Mouse (Mus musculus) erythroblast, adult 5-6 weeks (primary cell): ENCODE results near the gene Mogs. TPM values are rescaled to one million over a fixed set of nuclear protein-coding genes. Genes with fewer than 3 reads are reported as not detected.
"Not testable (repeated sequence)": the region's sequence is repeated elsewhere in the genome, so short reads cannot be mapped to it uniquely, and the experiment has no call there.

Source experiments
- ATAC-seq: replicated peaks from 2 replicates; pipeline ENCODE4 v1.8.0; 2016; ENCODE audit warnings: moderate number of reproducible peaks, mild to moderate bottlenecking, moderate TSS enrichment, inconsistent platforms; ENCODE audit not compliant: poor library complexity, low FRiP score, severe bottlenecking
- total RNA-seq, 2 experiments: library from RNA; stranded (forward) in 1 of 2; stranded (reverse) in 1 of 2; fragments of 150-400 nt in 1 of 2; fragments of 200-764, 138-1000 nt in 1 of 2; gene quantifications; 2 replicates each; pipeline versions ENCODE4 v1.2.3 to v1.2.4; 2015 to 2017; ENCODE audit warnings: low replicate concordance in 2 of 2

Mogs gene
- total RNA-seq, 2 experiments from 2014 or later, result 5.8 to 13.8 TPM

DNA sequence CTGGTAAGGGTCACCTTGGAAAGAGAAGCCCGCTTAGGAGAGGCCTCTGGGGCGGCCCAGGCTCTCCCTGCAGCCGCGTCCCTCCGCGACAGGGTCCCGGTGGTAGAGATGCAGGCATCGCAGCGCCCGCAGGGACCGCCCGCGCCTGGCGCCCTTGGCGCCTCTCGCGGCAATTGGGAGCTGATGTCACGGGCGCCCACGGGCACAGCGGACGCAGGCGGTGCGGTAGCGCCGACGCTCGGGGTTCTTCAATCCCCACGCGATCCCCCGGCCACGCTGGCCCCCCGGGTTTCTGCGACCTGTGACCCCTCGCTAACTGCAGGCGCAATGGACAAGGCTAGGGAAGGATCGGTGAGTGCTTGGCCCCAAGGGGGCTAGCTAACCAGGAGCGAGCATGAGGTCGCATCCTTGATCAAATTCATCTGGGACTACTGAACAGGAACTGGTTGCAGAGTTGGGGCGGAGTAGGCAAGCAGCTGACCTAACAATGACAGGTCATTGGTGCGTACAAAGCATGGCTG, 27.0 kb downstream of the Mogs start:
- ATAC-seq, result no peak

DNA sequence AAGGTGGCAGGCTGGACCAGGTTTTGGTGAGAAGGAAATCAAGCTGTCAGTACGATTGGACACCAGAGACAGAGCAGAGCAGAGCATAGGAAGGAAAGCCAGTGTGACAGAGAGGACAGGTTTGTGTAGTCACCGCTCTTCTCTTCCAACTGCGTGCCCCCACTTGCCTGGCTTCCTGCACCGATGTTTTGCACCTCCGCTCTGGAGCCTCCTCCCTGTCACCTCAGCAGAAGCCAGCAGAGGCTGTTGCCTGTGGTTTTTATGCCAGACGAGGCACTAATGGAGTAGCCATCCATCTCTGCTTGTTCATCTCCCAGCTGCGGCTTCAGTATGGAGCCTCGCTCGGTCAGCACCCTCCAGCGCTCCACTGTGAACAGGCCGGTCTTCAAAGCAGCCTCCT, 27.6 kb downstream of the Mogs start:
- ATAC-seq, result no peak

DNA sequence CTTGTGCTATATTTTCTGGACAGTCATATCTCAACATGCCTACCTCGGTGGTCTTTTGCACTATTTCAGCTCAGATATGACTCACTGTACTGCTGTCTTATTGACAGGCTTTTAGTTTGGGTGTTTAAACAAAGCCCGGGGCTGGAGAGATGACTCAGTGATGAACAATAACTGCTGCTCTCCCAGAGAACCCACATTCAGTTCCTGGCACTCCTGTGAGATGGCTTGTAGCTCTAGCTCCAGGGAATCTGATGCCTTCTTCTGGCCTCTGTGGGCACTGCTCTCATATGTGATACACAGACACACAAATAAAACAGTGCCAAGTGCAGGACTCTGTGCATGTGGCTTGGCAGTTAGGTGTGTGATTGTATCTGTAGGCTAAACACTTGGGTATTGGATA, 29.9 kb downstream of the Mogs start:
- no peak for ATAC-seq

DNA sequence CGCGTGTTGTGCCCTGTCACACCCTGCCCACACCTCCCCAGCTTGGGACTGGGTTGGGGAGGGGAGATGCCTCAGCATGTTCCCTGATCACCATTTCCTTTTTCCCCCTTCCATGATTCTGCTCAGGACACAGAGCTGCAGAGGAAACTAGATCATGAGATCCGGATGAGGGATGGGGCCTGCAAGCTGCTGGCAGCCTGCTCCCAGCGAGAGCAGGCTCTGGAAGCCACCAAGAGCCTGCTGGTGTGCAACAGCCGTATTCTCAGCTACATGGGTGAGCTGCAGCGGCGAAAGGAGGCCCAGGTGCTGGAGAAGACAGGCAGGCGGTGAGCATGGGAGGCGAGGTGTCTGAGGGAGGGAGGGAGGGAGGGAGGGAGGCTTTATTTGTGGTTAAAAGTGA, 30.5 kb downstream of the Mogs start:
- no peak for ATAC-seq

DNA sequence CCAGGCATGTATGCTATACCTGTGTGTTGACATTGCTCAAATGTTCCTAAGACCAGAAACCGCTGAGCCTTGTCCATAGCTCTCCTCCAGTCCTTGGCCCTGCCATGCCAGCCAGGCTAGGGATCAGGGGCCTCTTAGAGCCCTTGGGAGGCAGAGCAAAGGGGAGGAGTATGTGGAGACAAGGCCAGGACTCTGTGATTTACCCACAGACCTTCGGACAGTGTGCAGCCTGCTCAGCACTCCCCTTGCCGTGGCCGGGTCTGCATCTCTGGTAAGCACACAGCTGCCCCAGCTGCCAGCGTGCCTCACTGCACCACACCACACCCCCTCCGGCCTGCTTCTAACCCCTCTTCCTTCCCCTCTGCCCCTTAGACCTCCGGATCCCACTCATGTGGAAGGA, 32.0 kb downstream of the Mogs start:
- no peak for ATAC-seq

DNA sequence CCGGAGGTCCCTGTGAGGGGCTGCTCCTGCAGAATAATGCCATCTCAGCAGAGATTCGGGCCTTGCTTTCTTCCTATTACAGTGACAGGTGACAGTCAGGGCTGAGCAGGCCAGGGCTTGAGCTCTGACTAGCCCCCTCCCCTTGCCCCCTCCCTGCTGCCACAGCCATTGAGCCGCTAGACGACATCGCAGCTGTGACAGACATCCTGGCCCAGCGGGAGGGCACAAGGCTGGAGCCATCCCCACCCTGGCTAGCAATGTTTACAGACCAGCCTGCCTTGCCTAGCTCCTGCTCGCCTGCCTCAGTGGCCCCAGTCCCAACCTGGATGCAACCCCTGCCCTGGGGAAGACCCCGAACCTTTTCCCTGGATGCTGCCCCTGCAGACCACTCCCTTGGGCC, 36.4 kb downstream of the Mogs start:
- no peak for ATAC-seq

DNA sequence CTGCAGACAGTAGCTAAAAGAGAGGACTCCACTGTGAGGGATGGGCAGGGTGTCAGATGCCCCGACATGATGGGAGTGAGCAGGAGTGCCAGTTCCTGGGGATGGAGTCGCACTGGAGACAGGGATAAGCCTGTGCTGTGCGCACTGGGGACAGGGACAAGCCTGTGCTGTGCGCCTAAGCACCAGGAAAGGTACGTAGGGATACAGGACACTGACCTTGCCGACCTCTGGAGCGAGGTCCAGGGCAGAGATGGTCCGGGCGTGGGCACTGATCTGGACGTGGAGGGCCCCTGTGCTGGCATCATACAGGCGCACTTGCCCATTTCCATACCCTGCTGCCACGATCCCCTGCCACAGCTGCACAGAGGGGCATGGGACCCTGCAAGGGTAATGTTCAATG, 37.7 kb downstream of the Mogs start:
- no peak for ATAC-seq

DNA sequence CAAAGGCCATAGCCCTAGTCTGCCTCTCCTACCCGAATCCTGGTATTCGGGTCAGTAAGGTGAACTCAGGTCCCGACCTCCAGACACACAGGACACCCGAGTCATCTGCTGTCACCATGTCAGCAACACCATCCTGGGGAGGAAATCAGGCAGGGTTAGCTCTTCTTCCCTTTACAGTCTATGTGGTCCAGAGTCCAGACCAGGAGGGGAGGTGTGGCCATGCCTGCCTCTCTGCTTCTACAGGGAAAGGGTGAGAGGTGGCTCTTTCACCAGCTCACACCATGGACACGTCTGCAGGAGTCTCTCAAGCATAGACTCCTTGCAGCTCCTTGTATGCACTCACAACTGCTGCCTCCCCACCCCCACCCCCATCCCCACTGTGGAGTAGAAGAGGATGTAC, 38.2 kb downstream of the Mogs start:
- no peak for ATAC-seq

DNA sequence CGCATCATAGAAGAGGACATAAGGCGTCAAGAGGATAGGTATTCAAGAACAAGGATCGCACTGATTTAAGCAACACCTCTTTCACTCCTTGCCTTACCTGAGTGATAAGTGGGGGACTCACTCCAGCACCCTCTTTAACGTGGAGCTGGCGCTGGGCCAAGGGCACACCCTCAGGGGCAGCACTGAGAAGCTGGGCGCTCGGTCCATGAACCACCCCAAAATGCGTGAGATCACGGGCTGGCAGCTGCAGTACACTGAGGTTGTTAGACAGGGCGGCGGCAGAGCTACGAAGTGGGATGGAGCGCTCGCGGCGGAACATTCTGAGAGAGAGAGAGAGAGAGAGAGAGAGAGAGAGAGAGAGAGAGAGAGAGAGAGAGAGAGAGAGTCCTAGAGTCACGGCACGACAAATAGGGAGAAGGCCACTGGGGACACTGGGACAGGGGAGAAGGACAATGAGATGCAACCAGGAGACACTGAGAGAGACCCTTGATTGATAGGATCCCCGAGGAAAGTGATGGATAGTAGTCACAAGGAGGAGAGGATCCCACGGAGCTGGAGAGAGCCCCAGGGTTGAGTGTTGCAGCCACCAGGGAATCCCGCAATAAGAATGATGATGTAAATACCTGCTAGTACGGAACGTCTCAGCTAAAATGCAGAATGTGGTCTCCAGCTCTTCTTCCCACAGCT, 40.4 kb downstream of the Mogs start:
- ATAC-seq, result no peak

DNA sequence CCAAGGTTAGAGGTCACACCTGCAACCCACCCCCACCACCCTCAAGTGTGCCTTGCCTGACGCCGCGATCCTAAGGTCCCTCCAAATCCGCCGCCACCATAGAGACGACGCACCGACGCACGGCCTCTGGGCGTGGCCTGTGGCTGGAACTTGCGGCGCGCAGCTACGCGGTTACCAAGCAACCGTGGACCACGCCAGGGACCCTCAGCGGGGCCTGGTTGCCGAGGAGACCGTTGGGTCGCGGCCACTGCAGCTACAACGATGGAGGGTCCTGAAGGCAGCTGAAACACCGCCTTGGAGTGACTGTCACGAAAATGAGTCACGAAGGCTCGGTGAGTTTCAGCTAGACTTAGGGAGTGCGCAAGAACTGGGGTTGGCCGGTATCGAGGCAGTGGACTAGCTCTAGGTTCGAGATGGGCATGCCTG, 41.0 kb downstream of the Mogs start, which contains the start of the genes Wdr54 and 1700003E16Rik:
Wdr54 (minus strand) TSS at position 139 of the 426 bp plus-strand sequence.
1700003E16Rik (plus strand) TSS at position 146 of the 426 bp plus-strand sequence.
- ATAC-seq, result no peak

DNA sequence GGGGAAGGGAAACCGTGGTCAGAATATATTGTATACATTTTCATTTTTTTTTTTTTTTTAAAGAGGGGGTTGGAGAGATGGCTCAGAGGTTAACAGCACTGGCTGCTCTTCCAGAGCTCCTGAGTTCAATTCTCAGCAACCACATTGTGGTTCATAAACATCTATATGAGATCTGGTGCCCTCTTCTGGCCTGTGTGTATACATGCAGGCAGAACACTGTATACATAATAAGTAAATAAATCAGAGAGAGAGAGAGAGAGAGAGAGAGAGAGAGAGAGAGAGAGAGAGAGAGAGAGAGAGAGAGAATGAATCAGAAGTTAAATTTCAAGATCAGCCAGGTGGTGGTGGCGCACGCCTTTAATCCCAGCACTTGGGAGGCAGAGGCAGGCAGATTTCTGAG, 44.2 kb downstream of the Mogs start:
- not testable (repeated sequence) for ATAC-seq

DNA sequence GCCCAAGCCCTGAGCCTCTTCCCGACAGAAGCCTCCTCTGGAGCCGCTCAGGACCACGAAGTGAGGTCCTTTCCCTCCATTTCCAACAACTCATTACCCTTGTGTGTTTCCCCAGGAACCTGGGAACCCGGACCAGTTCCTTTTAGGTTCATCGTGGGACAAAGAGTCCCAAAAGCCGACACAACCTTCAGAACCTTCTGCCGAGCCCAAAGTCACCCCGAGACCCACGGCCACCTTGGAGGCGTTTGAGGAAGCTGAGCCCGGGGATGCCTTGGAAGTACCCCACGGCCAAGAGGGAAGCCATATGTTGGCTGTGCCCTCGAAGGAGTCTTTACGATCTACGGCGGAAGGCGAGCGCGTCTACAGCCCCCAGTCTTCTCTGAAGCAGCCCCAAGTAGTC, 46.1 kb downstream of the Mogs start:
- ATAC-seq, result no peak

DNA sequence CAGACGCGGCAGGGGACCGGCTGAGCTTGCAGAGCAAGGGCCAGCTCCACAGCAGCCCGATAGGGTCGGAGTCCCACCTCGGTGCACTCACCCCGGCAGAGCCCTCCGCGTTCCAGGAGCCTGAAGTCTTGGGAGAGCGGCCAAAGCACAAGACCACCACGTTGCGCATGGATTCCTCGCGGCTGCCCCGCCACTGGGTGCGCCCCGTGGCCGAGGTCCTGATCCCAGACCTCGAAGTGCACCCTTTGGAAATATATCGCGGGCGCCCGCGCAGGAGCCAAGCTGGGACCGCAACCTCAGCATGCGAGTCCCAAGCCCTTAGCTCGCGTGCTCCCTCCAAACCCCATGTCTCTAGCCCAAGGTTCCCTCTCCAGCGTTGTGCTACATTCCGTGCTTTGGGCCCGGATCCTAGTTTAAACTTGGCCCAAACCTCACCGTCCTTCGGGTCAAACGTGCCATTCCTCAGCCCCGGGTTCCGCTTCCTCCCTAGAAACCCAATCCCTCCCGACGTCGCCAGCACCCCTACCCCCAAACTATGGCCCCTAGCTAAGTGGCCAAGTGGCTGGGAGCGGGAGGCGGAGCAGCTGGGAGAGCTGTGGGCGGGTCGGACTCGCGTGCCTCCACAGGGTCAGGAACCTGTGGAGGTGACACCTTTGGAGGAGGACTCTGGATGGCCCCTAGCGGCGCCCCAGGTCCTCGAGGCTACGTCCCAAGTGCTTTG, 46.8 kb downstream of the Mogs start:
- no peak for ATAC-seq

DNA sequence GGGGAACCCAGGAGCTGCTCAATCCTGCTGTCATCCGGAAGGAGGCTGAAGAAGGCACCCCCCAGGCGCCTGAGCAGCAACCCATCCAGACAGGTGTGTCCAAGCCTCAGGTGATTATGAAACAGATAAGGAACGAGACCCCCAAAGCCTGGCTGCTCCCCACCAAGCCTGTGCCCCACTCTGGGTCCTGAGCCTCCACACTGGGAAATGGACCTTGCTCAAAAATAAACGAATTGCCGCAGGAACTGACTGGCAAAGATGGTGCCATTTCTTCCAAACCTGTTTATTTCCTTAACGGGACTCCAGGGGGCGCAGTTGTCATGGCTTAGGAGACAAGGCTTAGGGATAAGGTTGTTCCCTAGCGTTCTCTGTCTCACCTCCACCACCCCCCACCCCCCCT, 47.4 kb downstream of the Mogs start:
- no peak for ATAC-seq

DNA sequence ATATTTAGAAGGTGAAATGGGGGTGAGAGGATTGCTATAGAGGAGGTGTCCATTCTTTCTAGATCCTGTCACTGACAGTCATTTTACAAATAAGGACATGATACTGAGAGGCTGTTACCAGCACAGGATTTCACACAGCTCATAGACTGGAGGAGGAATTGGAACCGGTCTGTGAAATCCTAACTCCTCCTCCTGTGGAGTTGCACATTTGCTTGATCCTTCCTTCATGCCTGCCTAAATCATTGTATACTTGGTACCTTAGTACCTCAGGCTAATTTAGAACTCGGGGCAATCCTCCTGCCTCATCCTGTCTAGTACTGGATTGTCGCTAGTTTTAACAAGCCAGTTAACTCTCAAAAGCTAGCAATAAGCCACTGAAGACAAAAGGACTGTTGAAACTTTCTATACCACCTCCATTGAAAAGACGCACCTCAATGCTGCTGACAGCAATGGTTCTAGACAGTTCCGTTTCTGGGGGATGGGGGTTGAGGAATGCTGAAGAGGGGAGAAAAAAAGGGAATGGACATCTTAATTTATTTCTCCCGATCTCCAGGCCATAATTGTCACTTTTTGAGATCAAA, 49.8 kb downstream of the Mogs start:
- ATAC-seq, result peak; percentile 44

DNA sequence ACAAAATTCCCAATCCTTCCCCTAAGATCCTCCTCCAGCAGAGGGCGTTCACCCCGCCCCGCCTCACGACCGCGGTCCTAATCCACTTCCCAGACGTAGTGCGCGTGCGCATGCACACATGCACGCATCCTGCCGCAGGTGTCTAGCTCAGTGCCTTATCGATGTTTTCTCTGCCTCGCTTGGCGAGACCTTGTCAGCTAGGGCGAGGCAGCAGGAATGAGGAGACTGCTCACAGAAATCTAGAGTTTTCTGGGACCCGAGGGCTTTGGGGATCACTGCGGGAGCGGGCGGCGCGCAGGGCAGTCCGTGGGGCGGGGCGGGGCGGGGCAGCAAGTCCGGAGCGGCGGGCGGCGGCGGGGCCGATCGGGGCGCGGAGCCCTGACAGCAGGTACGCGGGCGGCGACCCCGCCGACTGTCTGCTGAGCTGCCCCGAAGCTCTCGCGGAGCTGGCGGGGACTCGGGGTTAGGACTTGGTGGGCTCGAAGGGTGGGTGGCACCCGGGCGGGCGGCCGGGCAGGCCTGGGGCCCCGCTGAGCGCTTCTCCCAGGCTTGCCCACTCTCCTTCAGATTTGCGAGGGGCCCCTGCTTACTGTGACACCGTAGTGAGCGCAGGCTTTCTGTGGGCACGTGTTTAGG, 50.4 kb downstream of the Mogs start, which contains the start of gene Dctn1:
Dctn1 (plus strand) TSS at position 314 of the 636 bp plus-strand sequence.
- ATAC-seq, result peak; percentile 92

DNA sequence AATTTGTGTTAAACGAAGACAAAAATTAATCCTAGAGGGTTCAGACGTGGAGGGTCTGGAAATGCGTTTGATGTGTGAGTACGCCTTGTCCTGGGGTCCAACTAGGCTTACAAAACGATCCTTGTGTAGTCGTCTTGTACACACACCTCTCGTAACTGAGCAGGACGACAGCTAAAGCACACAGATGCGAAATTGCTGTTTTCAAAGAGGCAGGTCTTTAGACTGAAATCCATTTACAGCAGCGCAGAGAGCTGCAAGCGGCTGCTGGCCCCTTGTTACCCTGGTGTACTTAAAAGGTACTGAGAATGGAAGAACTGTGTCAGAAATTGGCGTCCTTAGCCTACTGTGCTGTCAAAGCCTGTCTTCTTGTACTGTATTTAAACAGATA, 50.9 kb downstream of the Mogs start:
- peak; percentile 34; the same call in 1 of the 2 replicates for ATAC-seq
